Mouse (Mus musculus): ENCODE measurements around the gene Smurf1.

DNA sequence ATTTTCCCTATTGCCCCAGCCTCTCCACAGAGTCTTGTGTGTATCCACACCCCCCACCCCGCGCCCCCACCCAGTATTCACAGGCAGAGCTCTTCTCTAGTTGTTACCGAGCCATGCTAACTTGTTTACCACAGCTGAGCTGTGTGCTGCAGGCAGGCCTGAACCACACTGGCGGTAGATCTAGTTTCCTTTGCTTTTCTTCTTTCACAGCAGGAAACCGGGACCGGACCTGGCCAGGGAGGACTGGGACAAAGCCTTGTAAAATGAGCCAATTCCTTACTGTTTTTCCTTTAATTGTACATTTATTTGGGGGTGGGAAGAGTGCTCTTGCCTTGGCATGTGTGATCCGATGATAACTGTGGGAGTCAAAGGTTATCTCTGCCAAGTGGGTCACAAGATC, 96.2 kb downstream of the Smurf1 start:
- no peak for TF ChIP-seq CTCF (IDR thresholded peaks at IDR 0.05; ENCODE audit: low read depth, low read length)
- TF ChIP-seq EP300 (IDR thresholded peaks at IDR 0.05; ENCODE audit: insufficient read depth, low read depth, low read length), result peak; percentile 50; the same call in 1 of the 2 replicates

Data from ES-Bruce4 (cell line).